Mouse (Mus musculus) macrophage (primary cell): Measurements from ENCODE around the gene Elob. TPM values are rescaled to one million over a fixed set of nuclear protein-coding genes. Genes with fewer than 3 reads are reported as not detected.
A peak's percentile ranks its signal among the peaks of the same experiment; 100 is the strongest.

Experiments used
- H3K27ac ChIP-seq: fragments of 350-480 bp; formaldehyde crosslinking; 2 replicates; pipeline ENCODE4 v1.9.0; 2021
- H3K36me3 ChIP-seq: fragments of 350-480 bp; formaldehyde crosslinking; 2 replicates; pipeline ENCODE4 v1.9.0; 2021; ENCODE audit errors: inconsistent target
- H3K4me3 ChIP-seq: fragments of 350-480 bp; formaldehyde crosslinking; 2 replicates; pipeline ENCODE4 v1.9.0; 2021; ENCODE audit errors: inconsistent target
- H3K79me2 ChIP-seq: fragments of 350-480 bp; formaldehyde crosslinking; 2 replicates; pipeline ENCODE4 v1.9.0; 2021; ENCODE audit errors: inconsistent target
- WGBS: methylation state at CpG from one replicate; pipeline ENCODE4 v1.1.7; 2026; ENCODE audit warnings: inconsistent platforms; ENCODE audit not compliant: missing documents; 5-methylcytosine and 5-hydroxymethylcytosine counted together
- polyA plus RNA-seq: library from polyadenylated mRNA; stranded (reverse); fragments of 250-400 nt; gene quantifications from 3 replicates; pipeline ENCODE4 v1.2.4, GENCODE M21; 2018; ENCODE audit warnings: inconsistent platforms
- total RNA-seq, 78 experiments: library from RNA; depleted of rRNA; stranded (reverse); fragments of 250-400 nt; gene quantifications; 1 replicate in 9 of 78; 2 replicates in 24 of 78; 3 replicates in 43 of 78; 4 replicates in 2 of 78; pipeline ENCODE4 v1.2.4; 2018; ENCODE audit warnings: inconsistent platforms in 56 of 78

Gene Elob
- total RNA-seq (2018; cell fraction: chromatin; rRNA removed): 10 to 100 TPM in 21 of 26 experiments, 1 to 10 TPM in 5; 4.0 to 76.4 (median 21.7) TPM
- total RNA-seq (2018; cell fraction: cytosol; rRNA removed): 100 to 1,000 TPM; 251 to 388 (median 301) TPM
- total RNA-seq (2018; cell fraction: nucleus; rRNA removed): 10 to 100 TPM; 20.3 to 73.8 (median 44.1) TPM
- polyA plus RNA-seq: 177 to 422 TPM (median 330 TPM) in 3 replicates

GRCm38 (mm10) chr17:23829064-23829619, at the start of gene Elob:
Elob (minus strand) TSS chr17:23829136.
- Histone ChIP-seq H3K4me3 (peak within 1 kb of the TSS; percentile 78), H3K79me2 (peaks cover 28% of the 10 kb centered on the region), H3K36me3 (peaks cover 8% of the 10 kb centered on the region), H3K27ac (peak within 1 kb of the TSS; percentile 80)
- under 1% methylated on average over 25 of the region's 42 CpGs for WGBS

GRCm38 (mm10) chr17:23877166-23877565, 48.2 kb upstream of the Elob start:
- WGBS: 77% methylated on average over 2 of the region's 2 CpGs
- no peak overlapping the region for H3K4me3 ChIP-seq
- no peak overlapping the region for H3K27ac ChIP-seq
- no peaks in the 10 kb centered on the region for H3K79me2 ChIP-seq
- H3K36me3 ChIP-seq: no peaks in the 10 kb centered on the region

GRCm38 (mm10) chr17:23876741-23877140, 47.8 kb upstream of the Elob start:
- WGBS: 93% methylated on average over 3 of the region's 3 CpGs
- H3K27ac ChIP-seq: no peak overlapping the region

GRCm38 (mm10) chr17:23873884-23874856, 45.2 kb upstream of the Elob start:
- H3K27ac ChIP-seq: no peak overlapping the region
- WGBS: 65% methylated on average over 8 of the region's 8 CpGs

More at GRCm38 (mm10) chr17:23876741-23877140, 47.8 kb upstream of the Elob start:
- Histone ChIP-seq H3K79me2 (no peaks in the 10 kb centered on the region), H3K36me3 (no peaks in the 10 kb centered on the region), H3K4me3 (no peak overlapping the region)

GRCm38 (mm10) chr17:23868513-23868912, 39.6 kb upstream of the Elob start:
- Histone ChIP-seq H3K36me3 (no peaks in the 10 kb centered on the region), H3K4me3 (no peak overlapping the region), H3K27ac (no peak overlapping the region), H3K79me2 (no peaks in the 10 kb centered on the region)
- WGBS: 38% methylated on average over 7 of the region's 11 CpGs

More at GRCm38 (mm10) chr17:23873884-23874856, 45.2 kb upstream of the Elob start:
- no peak overlapping the region for H3K4me3 ChIP-seq
- no peaks in the 10 kb centered on the region for H3K79me2 ChIP-seq
- H3K36me3 ChIP-seq: no peaks in the 10 kb centered on the region

GRCm38 (mm10) chr17:23867756-23868155, 38.8 kb upstream of the Elob start, which contains the start of gene Prss21:
Prss21 (plus strand) TSS chr17:23868056.
- H3K79me2 ChIP-seq: no peaks in the 10 kb centered on the region
- no peaks in the 10 kb centered on the region for H3K36me3 ChIP-seq
- no peak within 1 kb of the TSS for H3K27ac ChIP-seq
- no peak within 1 kb of the TSS for H3K4me3 ChIP-seq
- WGBS: 90% methylated on average over 15 of the region's 15 CpGs

GRCm38 (mm10) chr17:23862926-23863325, 34.0 kb upstream of the Elob start:
- Histone ChIP-seq H3K27ac (no peak overlapping the region), H3K79me2 (no peaks in the 10 kb centered on the region), H3K4me3 (no peak overlapping the region), H3K36me3 (no peaks in the 10 kb centered on the region)
- 93% methylated on average over 4 of the region's 4 CpGs for WGBS

GRCm38 (mm10) chr17:23857913-23858312, 29.0 kb upstream of the Elob start:
- Histone ChIP-seq H3K36me3 (no peaks in the 10 kb centered on the region), H3K4me3 (no peak overlapping the region), H3K27ac (no peak overlapping the region), H3K79me2 (no peaks in the 10 kb centered on the region)
- WGBS: 90% methylated on average over 2 of the region's 2 CpGs

GRCm38 (mm10) chr17:23857193-23857592, 28.3 kb upstream of the Elob start:
- WGBS: 92% methylated on average over 6 of the region's 6 CpGs
- no peak overlapping the region for H3K27ac ChIP-seq
- H3K79me2 ChIP-seq: no peaks in the 10 kb centered on the region
- H3K4me3 ChIP-seq: no peak overlapping the region
- no peaks in the 10 kb centered on the region for H3K36me3 ChIP-seq

- no peaks in the 10 kb centered on the region for H3K79me2 ChIP-seq
- WGBS: 94% methylated on average over 9 of the region's 10 CpGs
- no peak overlapping the region for H3K27ac ChIP-seq
- H3K4me3 ChIP-seq: no peak overlapping the region
- no peaks in the 10 kb centered on the region for H3K36me3 ChIP-seq
Measured at GRCm38 (mm10) chr17:23854229-23854765, 25.4 kb upstream of the Elob start.

- Histone ChIP-seq H3K79me2 (no peaks in the 10 kb centered on the region), H3K27ac (no peak overlapping the region), H3K4me3 (no peak overlapping the region), H3K36me3 (no peaks in the 10 kb centered on the region)
- WGBS: 44% methylated on average over 5 of the region's 5 CpGs
Measured at GRCm38 (mm10) chr17:23853292-23853691, 24.4 kb upstream of the Elob start.

GRCm38 (mm10) chr17:23850853-23851749, 22.2 kb upstream of the Elob start:
- H3K4me3 ChIP-seq: no peak overlapping the region
- 58% methylated on average over 10 of the region's 19 CpGs for WGBS
- H3K27ac ChIP-seq: no peak overlapping the region
- H3K36me3 ChIP-seq: no peaks in the 10 kb centered on the region
- H3K79me2 ChIP-seq: no peaks in the 10 kb centered on the region

- Histone ChIP-seq H3K4me3 (no peak overlapping the region), H3K79me2 (no peaks in the 10 kb centered on the region), H3K36me3 (no peaks in the 10 kb centered on the region), H3K27ac (no peak overlapping the region)
- WGBS: 89% methylated on average over 2 of the region's 2 CpGs
Measured at GRCm38 (mm10) chr17:23850028-23850427, 21.1 kb upstream of the Elob start.

GRCm38 (mm10) chr17:23843812-23844273, 14.9 kb upstream of the Elob start, which contains the start of the genes Prss32 and Prss41:
Prss32 (plus strand) TSS chr17:23843855.
Prss41 (minus strand) TSS chr17:23844172.
- Histone ChIP-seq H3K36me3 (no peaks in the 10 kb centered on the region), H3K27ac (no peak within 1 kb of the TSS), H3K79me2 (no peaks in the 10 kb centered on the region), H3K4me3 (no peak within 1 kb of the TSS)
- WGBS: 40% methylated on average over 17 of the region's 19 CpGs
